Mouse (Mus musculus): ENCODE measurements around the gene Dok4. TPM values are rescaled to one million over a fixed set of nuclear protein-coding genes. Genes with fewer than 3 reads are reported as not detected.

The Dok4 gene
- polyA plus RNA-seq (2016; fragmentation: Nextera tagmentation; extraction: Ambion mirVana) = 14.4 and 14.9 TPM in 2 replicates

DNA sequence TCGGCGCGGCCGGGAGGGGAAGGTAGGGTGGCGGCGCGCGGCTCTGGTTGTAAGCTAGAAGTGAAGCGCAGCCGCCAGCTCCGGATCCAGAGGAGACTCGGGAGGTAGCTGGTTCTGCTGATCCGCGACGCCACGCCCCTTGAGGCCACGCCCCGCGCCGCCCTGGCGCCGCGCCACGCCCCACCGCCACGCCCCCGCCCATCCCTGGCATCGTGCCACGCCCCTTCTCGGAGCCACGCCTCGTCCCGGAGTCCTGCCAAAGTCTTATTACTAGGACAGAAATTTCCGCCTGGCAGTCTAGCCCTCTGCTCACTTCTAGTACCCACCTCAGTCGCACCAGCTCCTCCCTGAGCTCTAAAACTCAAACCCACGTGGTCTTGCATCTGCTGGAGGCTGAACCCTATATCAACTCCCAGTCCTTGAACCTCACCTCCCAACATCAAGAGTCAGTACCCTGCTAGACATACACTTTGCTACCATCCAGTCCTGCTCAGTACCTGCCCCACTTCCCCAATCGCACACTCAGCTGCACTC lies at the start of gene Dok4:
Gene Dok4 (minus strand): TSS at position 134 of the 534 bp plus-strand sequence.
- Histone ChIP-seq H3K9me3 (no peaks in the 10 kb centered on the region), H3K4me1 (peaks cover 49% of the 10 kb centered on the region), H3K27me3 (ENCODE audit: poor library complexity, severe bottlenecking) (peaks cover 40% of the 10 kb centered on the region), H3K36me3 (replicated peaks) (no peaks in the 10 kb centered on the region), H3K27ac (peak within 1 kb of the TSS; percentile 76), H3K4me3 (peak within 1 kb of the TSS; percentile 72)
- DNase-seq (ENCODE audit: extremely low spot score, low spot score) = peak; percentile 91
- WGBS = 1% methylated on average over 23 of the region's 37 CpGs

DNA sequence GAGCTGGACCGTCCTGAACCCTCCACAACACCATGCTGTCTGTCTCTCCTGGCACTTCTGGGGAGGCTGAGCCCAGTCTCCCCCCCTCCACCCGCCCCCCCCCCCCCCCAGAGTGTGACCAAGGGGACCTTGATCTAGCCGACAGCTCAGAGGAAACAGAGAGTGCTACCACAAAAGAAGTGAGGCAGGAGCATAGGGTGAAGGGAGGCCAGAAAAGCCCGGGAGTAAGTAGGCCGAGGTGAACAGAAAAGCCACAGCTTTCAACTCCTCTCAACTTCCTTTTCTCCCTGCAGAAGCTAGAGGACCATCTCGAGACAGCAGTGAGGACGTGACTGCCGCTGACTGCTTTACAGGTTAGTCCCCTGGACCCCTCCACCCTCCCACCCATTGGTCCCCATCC lies 47.3 kb upstream of the Dok4 start, which contains the start of gene Adgrg5:
Gene Adgrg5 (plus strand): TSS at position 290 of the 400 bp plus-strand sequence.
- H3K9me3 ChIP-seq = no peaks in the 10 kb centered on the region
- no peak within 1 kb of the TSS for H3K4me3 ChIP-seq
- no peak for DNase-seq (ENCODE audit: extremely low spot score, low spot score)
- peaks cover 18% of the 10 kb centered on the region for H3K27me3 ChIP-seq (ENCODE audit: poor library complexity, severe bottlenecking)
- WGBS = 61% methylated on average over 8 of the region's 8 CpGs
- H3K27ac ChIP-seq = peak within 1 kb of the TSS; percentile 58
- peaks cover 27% of the 10 kb centered on the region for H3K4me1 ChIP-seq
- H3K36me3 ChIP-seq (replicated peaks) = no peaks in the 10 kb centered on the region

DNA sequence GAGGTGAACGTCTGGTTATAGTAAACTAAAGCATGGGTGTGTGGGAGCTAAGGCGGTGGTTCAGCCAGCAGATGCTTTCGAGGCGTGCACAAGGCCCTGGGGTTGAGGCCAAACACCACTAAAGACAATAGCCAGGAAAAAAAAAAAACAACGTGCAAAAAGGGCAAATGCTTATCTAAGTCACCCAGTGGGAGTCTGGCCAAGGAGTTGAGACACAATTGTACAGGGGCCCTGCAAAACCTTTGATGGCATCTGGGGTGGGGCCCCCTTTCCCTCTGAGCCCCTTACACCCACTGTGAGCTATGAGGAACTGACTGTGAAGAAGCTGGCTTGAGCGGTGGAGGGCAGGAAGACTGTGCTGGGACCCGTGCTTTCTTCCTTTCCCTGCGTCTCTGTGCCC lies 46.5 kb upstream of the Dok4 start:
- no peak for DNase-seq (ENCODE audit: extremely low spot score, low spot score)
- Histone ChIP-seq H3K9me3 (no peaks in the 10 kb centered on the region), H3K4me3 (no peak overlapping the region), H3K27ac (peak overlapping the region; percentile 58), H3K27me3 (ENCODE audit: poor library complexity, severe bottlenecking) (peaks cover 23% of the 10 kb centered on the region), H3K36me3 (replicated peaks) (no peaks in the 10 kb centered on the region), H3K4me1 (peaks cover 34% of the 10 kb centered on the region)
- WGBS = 42% methylated on average over 8 of the region's 8 CpGs

DNA sequence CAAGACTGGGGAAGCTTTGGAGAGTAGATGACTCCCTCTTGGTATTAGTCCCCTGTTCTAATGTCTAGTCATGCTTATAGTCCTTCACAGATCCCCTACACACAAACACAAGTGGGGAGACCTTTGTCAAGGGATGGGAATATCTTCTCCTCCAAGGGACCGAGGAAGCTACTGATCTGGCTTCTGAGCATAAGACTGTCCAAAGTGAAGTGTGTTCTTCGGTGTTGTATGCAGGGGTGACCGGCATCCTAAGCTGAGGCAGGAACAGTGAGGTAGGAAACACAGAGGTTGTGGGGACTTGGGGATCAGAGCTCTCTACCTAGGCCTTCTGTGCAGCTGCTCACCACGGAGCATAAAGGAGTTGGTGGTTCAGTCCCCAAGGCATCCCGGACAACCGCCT lies 46.0 kb upstream of the Dok4 start:
- Histone ChIP-seq H3K4me1 (peaks cover 37% of the 10 kb centered on the region), H3K4me3 (no peak overlapping the region), H3K27me3 (ENCODE audit: poor library complexity, severe bottlenecking) (peaks cover 23% of the 10 kb centered on the region), H3K9me3 (no peaks in the 10 kb centered on the region), H3K36me3 (replicated peaks) (no peaks in the 10 kb centered on the region), H3K27ac (peak overlapping the region; percentile 58)
- no peak for DNase-seq (ENCODE audit: extremely low spot score, low spot score)
- 73% methylated on average over 6 of the region's 6 CpGs for WGBS

DNA sequence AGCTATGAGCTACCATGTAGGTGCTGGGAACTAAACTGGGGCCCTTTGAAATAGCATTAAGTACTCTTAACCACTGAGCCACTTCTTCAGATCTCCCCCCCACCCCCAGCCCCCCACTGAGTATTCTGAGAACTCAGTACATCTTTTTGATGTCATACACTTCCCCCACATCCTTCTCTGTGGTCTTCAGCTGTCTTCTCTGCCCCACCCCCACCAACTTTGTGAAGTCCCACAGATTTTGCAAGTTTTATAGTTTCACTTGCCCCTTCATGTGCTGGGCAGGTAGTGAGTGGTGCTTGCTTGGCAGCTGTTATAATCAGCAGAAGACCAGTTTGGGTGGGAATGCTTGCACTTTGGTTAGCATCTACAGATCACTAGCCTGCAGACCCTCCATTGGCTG lies 43.1 kb upstream of the Dok4 start:
- H3K36me3 ChIP-seq (replicated peaks) = no peaks in the 10 kb centered on the region
- no peak for DNase-seq (ENCODE audit: extremely low spot score, low spot score)
- H3K4me1 ChIP-seq = peaks cover 66% of the 10 kb centered on the region
- H3K27ac ChIP-seq = no peak overlapping the region
- H3K4me3 ChIP-seq = no peak overlapping the region
- H3K9me3 ChIP-seq = no peaks in the 10 kb centered on the region
- peaks cover 47% of the 10 kb centered on the region for H3K27me3 ChIP-seq (ENCODE audit: poor library complexity, severe bottlenecking)

DNA sequence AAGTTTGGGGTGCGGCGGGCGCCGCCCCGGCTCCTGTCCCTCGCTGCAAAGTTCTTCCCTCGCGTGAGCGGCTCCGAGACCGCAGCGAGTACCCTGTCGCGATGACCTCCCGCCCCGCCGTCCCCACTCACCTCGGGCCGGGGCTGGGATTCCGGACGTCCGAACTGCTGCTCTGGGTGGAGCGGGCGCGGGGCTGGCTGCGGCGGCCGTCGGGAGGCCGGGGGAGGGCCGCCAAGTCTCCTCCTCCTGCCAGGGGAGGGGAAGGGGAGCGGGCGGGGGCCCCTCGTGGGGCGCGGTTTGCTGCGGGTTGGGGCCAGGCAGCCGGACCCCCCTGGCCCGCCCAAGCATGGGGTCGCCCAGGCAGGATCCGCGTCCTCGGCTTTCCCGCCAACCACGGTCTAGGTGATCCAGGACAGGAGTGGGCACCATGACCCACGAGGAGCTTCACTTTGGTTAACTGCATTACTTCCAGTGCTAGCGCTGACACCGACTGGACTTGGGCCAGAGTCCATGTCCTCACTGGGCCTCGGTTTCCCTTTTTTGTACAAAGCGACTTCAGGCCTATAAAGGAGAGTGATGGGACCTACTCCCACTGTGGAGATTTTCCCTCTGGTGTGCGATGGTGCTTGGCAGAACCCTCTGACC lies 41.8 kb upstream of the Dok4 start, which contains the start of gene Ccdc102a:
Gene Ccdc102a (minus strand): TSS at position 248 of the 645 bp plus-strand sequence.
- no peak for DNase-seq (ENCODE audit: extremely low spot score, low spot score)
- peak within 1 kb of the TSS; percentile 97 for H3K27ac ChIP-seq
- H3K4me1 ChIP-seq = peaks cover 65% of the 10 kb centered on the region
- no peaks in the 10 kb centered on the region for H3K9me3 ChIP-seq
- H3K36me3 ChIP-seq (replicated peaks) = peaks cover 2% of the 10 kb centered on the region; the same call in 1 of the 2 replicates
- WGBS = 2% methylated on average over 45 of the region's 51 CpGs
- peak within 1 kb of the TSS; percentile 92 for H3K4me3 ChIP-seq
- peaks cover 60% of the 10 kb centered on the region for H3K27me3 ChIP-seq (ENCODE audit: poor library complexity, severe bottlenecking)

DNA sequence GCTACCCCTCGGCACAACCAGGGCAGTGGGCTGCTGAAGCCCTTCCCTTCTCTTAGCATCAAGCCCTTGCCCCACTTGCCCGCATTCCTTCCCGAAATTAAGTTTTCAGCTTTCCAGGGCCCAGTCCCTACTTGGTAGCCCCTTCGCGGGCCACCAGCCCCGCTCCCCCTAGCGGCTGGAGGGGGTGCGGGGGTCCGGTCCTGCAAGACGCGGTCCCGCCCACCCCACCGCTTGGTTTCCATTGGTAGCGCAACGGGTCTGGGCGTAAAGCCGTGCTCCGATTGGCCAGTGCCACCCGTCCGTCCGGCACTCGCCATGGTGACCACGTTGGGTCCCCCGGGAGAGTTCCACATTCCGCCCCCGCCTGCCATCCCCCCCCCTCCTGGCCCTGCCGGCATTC lies 41.2 kb upstream of the Dok4 start:
- Histone ChIP-seq H3K27ac (peak overlapping the region; percentile 97), H3K9me3 (no peaks in the 10 kb centered on the region), H3K4me3 (peak overlapping the region; percentile 92), H3K36me3 (replicated peaks) (peaks cover 6% of the 10 kb centered on the region; the same call in 1 of the 2 replicates), H3K27me3 (ENCODE audit: poor library complexity, severe bottlenecking) (peaks cover 66% of the 10 kb centered on the region), H3K4me1 (peaks cover 63% of the 10 kb centered on the region)
- peak; percentile 97 for DNase-seq (ENCODE audit: extremely low spot score, low spot score)
- WGBS = 1% methylated on average over 27 of the region's 27 CpGs

DNA sequence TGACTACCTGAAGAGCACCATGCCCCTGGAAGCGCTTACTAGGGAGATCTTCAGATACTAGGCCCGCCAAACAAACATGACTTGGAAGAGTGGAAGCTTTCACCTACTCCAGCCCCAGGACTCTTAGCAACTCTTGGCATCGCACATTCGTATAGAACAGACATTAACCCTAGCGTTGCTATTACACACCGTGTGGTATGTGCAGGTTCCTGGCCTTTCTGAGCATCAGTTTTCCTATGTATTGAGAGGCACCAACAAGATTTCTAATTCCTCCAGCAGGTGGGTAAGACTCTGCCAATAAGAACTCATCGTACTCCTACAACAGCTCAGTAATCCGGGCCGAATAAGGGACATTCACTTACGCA lies 40.8 kb upstream of the Dok4 start:
- H3K4me3 ChIP-seq = peak overlapping the region; percentile 92
- peaks cover 11% of the 10 kb centered on the region for H3K36me3 ChIP-seq (replicated peaks)
- peaks cover 59% of the 10 kb centered on the region for H3K4me1 ChIP-seq
- peaks cover 70% of the 10 kb centered on the region for H3K27me3 ChIP-seq (ENCODE audit: poor library complexity, severe bottlenecking)
- DNase-seq (ENCODE audit: extremely low spot score, low spot score) = no peak
- H3K9me3 ChIP-seq = no peaks in the 10 kb centered on the region
- WGBS = 4% methylated on average over 10 of the region's 10 CpGs
- peak overlapping the region; percentile 97 for H3K27ac ChIP-seq

DNA sequence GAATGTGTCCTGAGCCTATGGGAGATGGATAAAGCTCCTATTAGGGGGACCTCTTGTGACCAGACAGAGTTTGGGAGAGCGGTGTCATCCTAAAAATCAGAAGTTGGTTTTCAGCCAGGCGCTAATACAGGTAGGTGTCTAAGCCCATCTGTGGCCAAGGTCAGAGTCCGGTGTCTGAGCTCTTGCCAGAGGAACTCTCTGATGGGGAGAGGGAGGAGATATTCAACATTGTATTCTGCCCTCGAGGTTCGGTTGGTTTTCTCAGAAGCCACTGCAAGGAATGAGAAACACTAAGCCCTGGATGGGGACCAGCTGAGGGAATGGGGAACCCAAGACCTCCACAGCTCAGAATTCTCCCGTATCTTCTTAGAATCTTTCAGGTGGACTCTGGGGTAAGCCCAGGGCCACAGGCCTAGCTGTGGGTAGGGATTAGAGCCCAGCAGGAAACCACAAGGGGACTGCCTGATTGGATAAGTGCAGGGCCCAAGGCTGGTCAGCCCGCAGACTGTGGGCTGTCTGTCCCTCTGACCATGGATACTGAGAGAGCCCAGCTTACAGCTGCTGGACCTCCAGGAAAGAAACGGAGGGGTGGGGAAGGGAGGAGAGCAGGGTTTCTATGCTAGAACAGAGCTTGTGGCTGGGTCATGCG lies 40.3 kb upstream of the Dok4 start:
- 41% methylated on average over 9 of the region's 9 CpGs for WGBS
- peak overlapping the region; percentile 92 for H3K4me3 ChIP-seq
- H3K27ac ChIP-seq = peak overlapping the region; percentile 97
- H3K4me1 ChIP-seq = peaks cover 57% of the 10 kb centered on the region
- peaks cover 75% of the 10 kb centered on the region for H3K27me3 ChIP-seq (ENCODE audit: poor library complexity, severe bottlenecking)
- H3K9me3 ChIP-seq = no peaks in the 10 kb centered on the region
- no peak for DNase-seq (ENCODE audit: extremely low spot score, low spot score)
- H3K36me3 ChIP-seq (replicated peaks) = peaks cover 16% of the 10 kb centered on the region

DNA sequence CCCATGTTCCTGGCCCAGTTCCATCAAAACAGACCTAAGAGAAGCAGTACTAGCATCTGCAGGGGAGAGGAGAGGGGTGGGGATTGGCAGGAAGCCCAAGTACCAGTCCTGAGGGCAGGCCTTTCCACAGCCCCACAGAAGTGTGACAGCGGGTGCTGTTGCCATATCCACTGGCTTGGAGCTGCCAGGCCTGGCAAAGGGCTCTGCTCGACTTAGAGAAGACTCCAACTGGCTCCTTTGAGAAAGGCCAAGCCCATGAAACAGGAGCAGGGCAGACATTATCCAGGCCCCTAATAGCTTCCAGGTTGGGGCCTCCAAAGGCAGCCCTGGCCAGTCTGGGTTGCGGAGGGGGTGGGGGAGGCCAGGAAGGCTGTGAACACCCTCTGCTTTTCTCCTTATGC lies 38.6 kb upstream of the Dok4 start:
- peaks cover 59% of the 10 kb centered on the region for H3K4me1 ChIP-seq
- no peak overlapping the region; the same call in 1 of the 2 replicates for H3K4me3 ChIP-seq

DNA sequence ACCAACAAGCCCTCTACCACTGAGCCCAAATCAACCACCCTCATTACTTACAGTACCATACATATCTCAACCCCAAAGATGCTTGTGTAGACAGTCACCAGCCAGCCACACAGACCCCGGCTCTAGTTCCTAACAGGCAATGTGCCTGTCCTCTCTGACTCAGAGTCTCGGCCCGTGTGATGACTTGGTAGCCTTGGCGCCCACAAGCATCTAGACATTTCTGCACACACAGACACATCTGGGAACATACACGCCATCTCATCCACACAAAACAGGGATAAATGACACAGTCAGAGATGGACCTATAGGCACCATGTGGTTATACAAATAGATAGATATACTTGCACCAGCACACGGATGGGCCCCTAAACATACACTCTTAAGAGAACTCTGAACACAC lies 38.1 kb upstream of the Dok4 start:
- WGBS = 89% methylated on average over 6 of the region's 6 CpGs
- peaks cover 74% of the 10 kb centered on the region for H3K27me3 ChIP-seq (ENCODE audit: poor library complexity, severe bottlenecking)
- H3K36me3 ChIP-seq (replicated peaks) = peaks cover 24% of the 10 kb centered on the region
- no peak for DNase-seq (ENCODE audit: extremely low spot score, low spot score)
- no peak overlapping the region for H3K27ac ChIP-seq
- no peaks in the 10 kb centered on the region for H3K9me3 ChIP-seq
- no peak overlapping the region for H3K4me3 ChIP-seq
- H3K4me1 ChIP-seq = peaks cover 59% of the 10 kb centered on the region

More for the DNA sequence above, 38.6 kb upstream of the Dok4 start:
- Histone ChIP-seq H3K9me3 (no peaks in the 10 kb centered on the region), H3K27me3 (ENCODE audit: poor library complexity, severe bottlenecking) (peaks cover 75% of the 10 kb centered on the region), H3K27ac (0 out of 2 replicates have a peak overlapping the region, but pooled peaks have one; percentile 37), H3K36me3 (replicated peaks) (peaks cover 20% of the 10 kb centered on the region)
- no peak for DNase-seq (ENCODE audit: extremely low spot score, low spot score)
- WGBS = 69% methylated on average over 3 of the region's 3 CpGs

DNA sequence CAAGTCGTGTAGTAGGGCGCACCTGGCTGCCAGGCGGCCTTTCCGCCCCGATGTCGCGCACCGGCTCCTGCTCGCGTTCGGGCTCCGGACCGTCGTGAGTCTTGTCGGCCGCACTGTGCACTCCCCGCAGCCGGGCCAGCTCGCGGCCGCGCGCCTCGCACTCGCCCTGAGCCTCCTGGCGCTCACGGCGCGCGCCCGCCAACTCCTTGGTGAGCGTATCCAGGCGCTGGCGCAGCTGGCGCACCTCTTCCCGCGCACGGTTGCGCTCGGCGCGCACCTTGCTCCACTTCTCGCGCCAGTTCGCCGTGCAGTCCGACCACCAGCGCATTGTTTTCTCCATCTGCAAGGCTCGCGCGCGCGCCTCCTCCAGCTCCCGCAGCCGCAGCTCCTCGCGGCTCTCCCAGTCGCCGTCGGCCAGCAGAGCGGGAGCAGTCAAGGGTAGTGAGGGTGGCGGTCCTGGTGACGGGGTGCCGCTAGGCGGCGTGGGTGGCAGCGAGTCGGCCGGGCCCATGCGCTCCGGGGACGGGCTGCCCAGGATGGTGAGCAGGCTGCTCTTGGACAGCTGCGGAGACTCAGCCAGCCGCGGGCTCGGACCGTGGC lies 37.0 kb upstream of the Dok4 start:
- H3K27me3 ChIP-seq (ENCODE audit: poor library complexity, severe bottlenecking) = peaks cover 63% of the 10 kb centered on the region
- H3K4me3 ChIP-seq = peak overlapping the region; percentile 61
- H3K36me3 ChIP-seq (replicated peaks) = peaks cover 32% of the 10 kb centered on the region
- peak overlapping the region; percentile 68 for H3K27ac ChIP-seq
- 3% methylated on average over 77 of the region's 77 CpGs for WGBS
- H3K9me3 ChIP-seq = no peaks in the 10 kb centered on the region
- peak; percentile 80 for DNase-seq (ENCODE audit: extremely low spot score, low spot score)
- peaks cover 56% of the 10 kb centered on the region for H3K4me1 ChIP-seq

All from forebrain, embryonic 10.5 days (tissue).